Mouse (Mus musculus) liver, embryonic 14.5 days (tissue): ENCODE results near the gene Atl2. TPM values are rescaled to one million over a fixed set of nuclear protein-coding genes. Genes with fewer than 3 reads are reported as not detected.

ENCODE experiments used
- ATAC-seq: fragments of 200-750 bp; cut with Nextera tagmentation; 2 replicates; pipeline ENCODE4 v1.8.0; 2017; ENCODE audit warnings: moderate number of reproducible peaks, mild to moderate bottlenecking, moderate library complexity; ENCODE audit not compliant: insufficient read depth
- DNase-seq, 3 experiments: peaks; one replicate each; pipeline ENCODE4 v3.0.0-alpha.2; 2012 to 2013; ENCODE audit warnings: low read depth in 3 of 3, low spot score in 3 of 3
- H3K27ac ChIP-seq: fragments of 300-500 bp; sonication (generic); 2 replicates; pipeline ENCODE4 v1.5.1; 2014; ENCODE audit warnings: moderate library complexity, mild to moderate bottlenecking, control low read depth, inconsistent platforms
- H3K27me3 ChIP-seq: fragments of 300-500 bp; sonication (generic); 2 replicates; pipeline ENCODE4 v1.6.1; 2014; ENCODE audit warnings: mild to moderate bottlenecking, low read length, moderate library complexity; ENCODE audit not compliant: control insufficient read depth, insufficient read depth
- H3K36me3 ChIP-seq: fragments of 300-500 bp; sonication (generic); replicated peaks from 2 replicates; pipeline ENCODE4 v1.6.1; 2014; ENCODE audit warnings: low read depth; ENCODE audit not compliant: control insufficient read depth, insufficient read depth
- H3K4me1 ChIP-seq, 2 experiments: fragments of 200-500 bp in 1 of 2; fragments of 300-500 bp in 1 of 2; sonication (generic) in 1 of 2; replicated peaks; 2 replicates each; pipeline ENCODE4 v1.6.1; 2012 to 2014; ENCODE audit warnings: antibody characterized with exemption in 1 of 2, inconsistent platforms in 1 of 2, low read length in 1 of 2; ENCODE audit not compliant: control insufficient read depth in 2 of 2, insufficient read depth in 2 of 2
- H3K4me2 ChIP-seq: fragments of 300-500 bp; sonication (generic); 2 replicates; pipeline ENCODE4 v1.6.1; 2014; ENCODE audit warnings: low read depth, mild to moderate bottlenecking, control low read depth, moderate library complexity
- H3K4me3 ChIP-seq, 2 experiments: fragments of 200-500 bp in 1 of 2; fragments of 300-500 bp in 1 of 2; sonication (generic) in 1 of 2; 2 replicates each; pipeline ENCODE4 v1.5.1; 2012 to 2014; ENCODE audit warnings: low read depth in 2 of 2, low read length in 2 of 2, mild to moderate bottlenecking in 2 of 2, control low read depth in 1 of 2, inconsistent platforms in 1 of 2, moderate library complexity in 1 of 2; ENCODE audit not compliant: insufficient read depth in 1 of 2
- H3K9ac ChIP-seq: fragments of 300-500 bp; sonication (generic); replicated peaks from 2 replicates; pipeline ENCODE4 v1.6.1; 2014; ENCODE audit warnings: mild to moderate bottlenecking, control low read depth, moderate library complexity
- H3K9me3 ChIP-seq: fragments of 300-500 bp; sonication (generic); 2 replicates; pipeline ENCODE4 v1.6.1; 2016; ENCODE audit warnings: low read length, mixed read lengths; ENCODE audit not compliant: control insufficient read depth
- CTCF ChIP-seq: IDR thresholded peaks from 2 replicates; pipeline ENCODE4 v1.5.1; 2016; ENCODE audit warnings: antibody characterized with exemption, low read depth, control low read depth
- EP300 ChIP-seq: IDR thresholded peaks from 2 replicates; pipeline ENCODE4 v1.6.1; 2016; ENCODE audit warnings: antibody characterized with exemption, low read depth
- WGBS: fragments of 180-500 bp; shearing (Covaris S2); extraction: QIAGEN DNeasy Blood & Tissue Kit; methylation state at CpG from one replicate; pipeline ENCODE4 v1.1.7; 2014; ENCODE audit not compliant: insufficient replicate concordance; 5-methylcytosine and 5-hydroxymethylcytosine counted together
- polyA plus RNA-seq, 2 experiments: library from polyadenylated mRNA; depleted of rRNA in 1 of 2; stranded (reverse) in 1 of 2; unstranded in 1 of 2; fragments of >200 nt; fragmentation: Nextera tagmentation in 1 of 2; extraction: Ambion mirVana in 1 of 2; gene quantifications; 2 replicates each; pipeline versions ENCODE4 v1.2.1 to v1.2.3; 2012 to 2014

The Atl2 gene
- polyA plus RNA-seq, 2 experiments, result 19.4 to 26.4 TPM

- no peak for TF ChIP-seq EP300
- TF ChIP-seq CTCF, result peak; percentile 78
- no peak for ATAC-seq
- H3K9me3 ChIP-seq, result no peaks in the 10 kb centered on the region
Observed at GRCm38 (mm10) chr17:79840254-79841238, 55.4 kb downstream of the Atl2 start.

GRCm38 (mm10) chr17:79836978-79837377 lies 58.9 kb downstream of the Atl2 start:
- H3K4me3 ChIP-seq, result no peak overlapping the region
- no peaks in the 10 kb centered on the region for H3K4me1 ChIP-seq
- WGBS, result 42% methylated on average over 7 of the region's 7 CpGs
- no peaks in the 10 kb centered on the region for H3K27me3 ChIP-seq
- DNase-seq (no peak), ATAC-seq (no peak)
- no peaks in the 10 kb centered on the region for H3K36me3 ChIP-seq
- no peak for TF ChIP-seq EP300
- TF ChIP-seq CTCF, result no peak
- no peak overlapping the region for H3K27ac ChIP-seq
- no peak overlapping the region for H3K4me2 ChIP-seq
- H3K9me3 ChIP-seq, result no peaks in the 10 kb centered on the region
- no peak overlapping the region for H3K9ac ChIP-seq

More at GRCm38 (mm10) chr17:79840254-79841238, 55.4 kb downstream of the Atl2 start:
- 38% methylated on average over 7 of the region's 7 CpGs for WGBS
- DNase-seq, result peak in 2 of 3 experiments; percentile 4 to 7
- Histone ChIP-seq H3K4me2 (no peak overlapping the region), H3K4me1 (no peaks in the 10 kb centered on the region), H3K36me3 (no peaks in the 10 kb centered on the region), H3K4me3 (no peak overlapping the region), H3K27me3 (no peaks in the 10 kb centered on the region), H3K9ac (no peak overlapping the region), H3K27ac (no peak overlapping the region)

GRCm38 (mm10) chr17:79835714-79836373 lies 60.1 kb downstream of the Atl2 start:
- Histone ChIP-seq H3K36me3 (no peaks in the 10 kb centered on the region), H3K4me3 (no peak overlapping the region), H3K27me3 (no peaks in the 10 kb centered on the region), H3K9ac (no peak overlapping the region), H3K27ac (no peak overlapping the region), H3K9me3 (no peaks in the 10 kb centered on the region), H3K4me1 (no peaks in the 10 kb centered on the region), H3K4me2 (no peak overlapping the region)
- ATAC-seq (no peak), DNase-seq (no peak)
- TF ChIP-seq CTCF (no peak), EP300 (no peak)
- 16% methylated on average over 5 of the region's 5 CpGs for WGBS

- Histone ChIP-seq H3K9ac (no peak overlapping the region), H3K9me3 (no peaks in the 10 kb centered on the region), H3K27me3 (no peaks in the 10 kb centered on the region), H3K4me2 (no peak overlapping the region), H3K36me3 (no peaks in the 10 kb centered on the region), H3K27ac (no peak overlapping the region), H3K4me3 (no peak overlapping the region), H3K4me1 (no peaks in the 10 kb centered on the region)
- no peak for DNase-seq
- ATAC-seq, result no peak
- TF ChIP-seq CTCF (no peak), EP300 (no peak)
- WGBS, result 58% methylated on average over 1 of the region's 1 CpGs
Observed at GRCm38 (mm10) chr17:79832284-79832683, 63.6 kb downstream of the Atl2 start.

- H3K27me3 ChIP-seq, result no peaks in the 10 kb centered on the region
- H3K9ac ChIP-seq, result no peak overlapping the region
- H3K4me3 ChIP-seq, result no peak overlapping the region
- no peaks in the 10 kb centered on the region for H3K4me1 ChIP-seq
- ATAC-seq, result no peak
- no peak overlapping the region for H3K4me2 ChIP-seq
- no peak overlapping the region for H3K27ac ChIP-seq
- DNase-seq, result no peak
- no peaks in the 10 kb centered on the region for H3K9me3 ChIP-seq
- 61% methylated on average over 6 of the region's 6 CpGs for WGBS
- no peaks in the 10 kb centered on the region for H3K36me3 ChIP-seq
- no peak for TF ChIP-seq EP300
- TF ChIP-seq CTCF, result peak; percentile 23; the same call in 1 of the 2 replicates
Observed at GRCm38 (mm10) chr17:79826482-79827034, 69.4 kb downstream of the Atl2 start.
